Mouse (Mus musculus) right cerebral cortex, postnatal 36 days (tissue): ENCODE results near the gene Atxn2.

Experiments used
- DNase-seq, 2 experiments: peaks; one replicate each; pipeline ENCODE4 v3.0.0; 2022; ENCODE audit warnings: low spot score in 2 of 2, mixed read lengths in 1 of 2

Atxn2 gene

GRCm38 (mm10) chr5:121816611-121817010 lies 105.5 kb downstream of the Atxn2 start:
- no peak for DNase-seq

DNA sequence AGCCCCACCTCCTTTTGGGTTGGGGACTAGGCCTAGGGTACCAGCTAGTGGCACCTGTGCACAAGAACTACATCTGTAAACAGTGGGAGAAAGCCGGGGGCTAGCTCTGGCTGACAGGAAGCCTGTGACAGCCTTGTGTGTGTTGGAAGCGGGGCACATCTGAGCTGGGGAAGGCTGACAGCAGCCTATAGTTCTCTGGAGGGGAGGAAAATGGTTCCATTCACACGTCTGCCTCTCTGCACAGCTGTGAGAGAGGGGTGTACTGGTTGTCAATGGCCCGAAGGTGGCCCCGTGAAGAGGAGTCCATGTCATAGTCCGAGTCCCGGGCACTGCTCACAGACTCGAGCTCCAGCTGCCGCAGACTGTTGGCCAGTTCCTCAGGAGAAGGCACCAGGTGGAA lies 106.4 kb downstream of the Atxn2 start:
- DNase-seq: no peak

GRCm38 (mm10) chr5:121818401-121818800 lies 107.3 kb downstream of the Atxn2 start:
- no peak for DNase-seq

- no peak for DNase-seq
These were observed 107.7 kb downstream of the Atxn2 start for GRCm38 (mm10) chr5:121818862-121819261.

DNA sequence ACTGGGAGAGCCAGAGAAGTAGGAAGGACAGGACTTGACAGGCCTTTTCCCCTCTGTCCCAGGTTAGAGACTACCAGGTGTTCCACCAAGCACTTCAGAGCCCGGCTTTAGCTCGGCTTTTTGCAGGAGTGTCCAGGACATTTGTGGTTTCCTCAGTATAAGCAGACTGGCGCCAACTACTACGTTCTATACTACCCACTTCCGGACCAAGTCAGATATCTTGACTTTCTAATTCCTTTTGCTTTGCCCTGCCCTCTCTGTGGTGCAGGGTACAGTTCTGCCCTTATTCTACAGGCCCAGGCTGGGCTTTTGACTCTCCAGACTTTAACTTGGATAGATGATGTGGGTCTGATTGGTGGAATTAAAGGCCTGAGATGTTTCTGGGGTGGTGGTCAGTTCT lies 108.4 kb downstream of the Atxn2 start:
- DNase-seq: no peak

DNA sequence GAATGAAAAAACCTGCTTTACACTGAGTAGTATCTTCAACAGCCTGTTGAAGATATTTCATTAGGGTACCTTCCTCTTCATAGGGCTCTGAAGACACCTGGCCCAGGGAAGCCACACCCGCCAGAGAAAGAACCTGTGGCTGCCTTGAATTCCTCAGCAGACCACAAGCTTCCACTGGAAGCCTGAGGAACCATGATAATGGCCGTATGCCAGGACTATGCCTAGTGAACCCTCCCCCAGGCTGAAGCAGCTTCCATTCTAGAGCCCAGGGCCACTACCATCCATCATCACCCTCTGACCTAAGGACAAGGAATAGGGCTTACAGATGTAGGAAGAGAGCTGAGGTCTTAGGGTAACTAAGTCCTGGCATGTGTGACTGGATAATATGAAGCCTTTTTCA lies 109.0 kb downstream of the Atxn2 start:
- DNase-seq: no peak

DNA sequence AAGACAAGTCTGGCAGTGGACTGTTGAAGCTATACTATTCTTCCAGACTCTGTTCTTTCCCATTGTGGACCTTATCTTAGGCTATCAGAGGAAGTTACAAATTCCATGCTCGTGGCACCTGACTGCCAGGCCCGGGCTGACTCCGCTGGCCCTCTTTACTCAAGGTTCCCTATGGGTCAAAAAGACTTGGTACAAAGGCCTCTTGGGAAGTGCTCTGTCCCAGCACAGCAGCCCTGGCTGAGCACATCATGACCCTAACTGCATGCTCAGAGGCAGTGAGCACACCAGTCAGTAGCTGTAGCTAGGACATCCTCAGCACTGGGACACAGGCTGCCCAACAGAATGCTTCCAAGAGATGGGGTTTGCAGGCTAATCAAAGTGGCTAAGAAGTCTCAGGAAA lies 109.5 kb downstream of the Atxn2 start:
- DNase-seq: no peak

GRCm38 (mm10) chr5:121821116-121821515 lies 110.0 kb downstream of the Atxn2 start:
- DNase-seq: no peak

DNA sequence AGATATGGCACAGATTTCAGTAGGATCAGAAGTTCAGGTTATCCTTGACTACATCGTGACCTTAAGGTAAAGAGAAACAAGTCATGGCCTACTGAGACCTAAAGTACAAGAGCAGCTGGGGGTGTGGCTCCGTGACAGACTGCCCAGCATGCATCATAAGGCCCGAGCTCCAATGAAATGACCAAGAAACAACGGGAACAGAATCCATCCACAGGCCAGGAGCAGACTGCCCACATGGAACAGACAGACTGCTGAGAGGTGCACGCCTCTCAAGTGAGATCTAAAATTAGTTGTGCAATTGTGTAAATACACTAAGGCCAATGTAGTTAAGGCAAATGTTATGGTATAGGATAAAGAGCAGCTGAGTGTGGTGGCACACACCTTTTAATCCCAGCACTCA lies 110.4 kb downstream of the Atxn2 start:
- DNase-seq: no peak

- DNase-seq: no peak
These were observed 111.8 kb downstream of the Atxn2 start for GRCm38 (mm10) chr5:121822786-121823505.

DNA sequence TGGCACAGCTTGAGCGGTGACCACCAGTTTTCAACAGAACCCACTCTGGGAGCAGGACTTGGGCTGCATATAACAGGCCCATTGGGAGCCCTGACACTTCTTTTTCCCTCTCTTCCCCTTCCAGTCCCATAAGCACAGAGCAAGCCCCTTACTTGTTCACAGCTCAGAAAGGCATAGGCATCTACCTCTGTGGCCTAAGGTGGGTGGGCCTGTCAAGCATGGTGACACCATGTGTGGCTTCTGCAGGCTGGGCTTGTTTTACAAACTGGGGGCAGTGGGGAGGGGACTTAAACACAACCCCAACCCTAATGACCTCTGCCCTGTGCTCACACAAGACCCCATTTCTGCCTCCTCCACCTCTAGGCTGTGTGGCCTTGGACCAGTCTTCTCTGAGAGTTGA lies 112.5 kb downstream of the Atxn2 start:
- DNase-seq: no peak

DNA sequence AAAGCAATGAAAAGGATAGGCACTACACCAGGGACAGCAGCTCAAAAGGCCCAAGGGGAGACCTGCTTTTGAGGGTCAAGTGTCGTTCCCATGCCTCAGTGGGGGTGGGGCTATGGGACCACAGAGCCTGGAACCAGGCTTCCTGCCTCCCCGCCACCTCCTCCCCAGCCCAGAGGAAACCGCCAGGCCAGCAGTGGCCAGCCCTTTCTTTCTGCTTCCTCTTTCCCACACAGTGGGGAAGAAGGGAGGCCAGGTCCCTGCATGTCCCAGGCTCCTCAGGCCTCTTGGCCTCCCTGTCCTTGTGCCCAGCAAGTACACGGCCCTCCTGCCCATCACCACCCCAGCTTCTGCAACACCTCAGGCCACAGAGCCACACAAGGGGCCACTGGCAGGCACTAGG lies 113.0 kb downstream of the Atxn2 start:
- DNase-seq: no peak

DNA sequence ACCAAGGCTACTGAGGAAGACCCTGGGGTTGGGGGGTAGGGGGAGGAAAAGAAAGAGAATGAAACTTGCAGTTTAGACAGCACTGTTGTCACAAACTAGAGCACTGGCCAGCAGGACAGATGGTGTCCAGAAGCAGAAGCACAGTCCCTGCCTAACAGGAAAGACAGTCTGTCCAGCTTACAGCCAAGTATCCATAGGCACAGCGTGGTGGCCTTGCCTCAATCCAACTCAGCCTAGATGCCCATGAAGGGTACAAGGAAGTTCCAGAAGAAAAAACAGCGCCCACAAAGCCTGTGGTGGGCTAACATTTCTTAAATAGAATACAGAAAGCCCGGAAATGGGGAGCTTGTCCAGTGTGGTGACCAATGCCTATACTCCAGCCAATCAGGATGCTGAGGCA lies 114.5 kb downstream of the Atxn2 start:
- DNase-seq: no peak

DNA sequence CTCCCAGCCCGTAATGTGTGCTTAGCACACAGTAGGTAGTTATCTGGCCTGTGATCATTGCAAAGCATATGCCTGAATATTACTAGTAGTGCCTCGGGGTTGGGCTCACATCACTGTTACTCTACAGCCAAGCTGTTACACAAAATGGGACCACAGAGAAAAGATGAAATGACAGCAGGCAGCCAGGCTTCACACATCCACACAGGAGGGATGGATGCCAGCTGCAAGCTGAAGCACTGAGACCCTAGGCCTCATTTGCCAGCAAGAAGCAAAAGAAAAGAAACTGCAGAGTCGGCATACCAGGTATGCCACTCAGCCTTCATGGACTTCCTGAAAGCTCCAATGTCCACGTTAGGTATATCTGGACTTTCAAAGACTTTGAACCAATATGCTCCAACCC lies 116.7 kb downstream of the Atxn2 start:
- DNase-seq: no peak

DNA sequence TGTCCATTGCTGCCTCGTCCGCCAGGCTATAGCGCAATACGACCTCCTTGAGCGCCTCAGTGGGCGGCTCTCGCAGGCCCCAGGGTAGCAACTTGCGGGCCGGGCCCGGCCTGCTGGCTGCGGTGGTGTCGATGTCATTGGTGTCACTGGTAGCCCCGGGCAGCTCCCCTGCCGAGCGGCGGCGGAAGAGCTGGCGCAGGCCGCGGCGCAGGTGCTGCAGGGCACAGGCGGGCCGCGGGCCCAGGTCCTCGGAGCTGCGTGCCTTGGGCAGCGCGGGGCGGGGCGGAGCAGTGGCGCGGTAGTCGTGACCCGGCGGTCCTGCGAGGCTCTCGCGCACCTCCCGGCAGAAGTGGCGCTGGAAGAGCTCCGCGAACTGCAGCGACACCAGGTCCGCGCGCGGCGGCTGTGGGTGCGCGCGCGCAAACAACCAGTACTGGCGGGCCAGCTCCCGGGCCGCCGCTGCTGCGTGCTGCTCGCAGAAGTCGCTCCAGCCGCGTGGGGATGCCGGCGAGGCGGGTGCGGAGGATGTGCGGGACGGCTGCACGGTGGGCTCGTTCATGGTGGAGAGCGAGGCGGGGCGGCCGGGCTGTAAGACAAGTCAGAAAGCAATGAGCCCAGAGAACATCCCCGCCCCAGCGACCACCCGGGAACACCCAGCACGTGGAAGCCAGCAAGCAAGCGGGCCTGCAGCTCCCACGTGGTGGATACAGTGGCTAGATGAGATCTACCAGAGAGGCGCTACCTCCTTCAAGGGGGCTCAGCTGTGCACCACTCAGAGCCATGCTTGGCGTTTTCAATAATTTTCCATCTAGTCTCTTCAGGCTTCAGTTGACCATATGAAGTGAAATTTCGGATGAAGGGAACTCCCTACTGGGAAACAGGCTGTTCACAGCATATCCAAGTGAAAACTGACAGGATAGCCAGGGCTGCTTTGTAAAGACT lies 117.6 kb downstream of the Atxn2 start:
- DNase-seq: no peak

DNA sequence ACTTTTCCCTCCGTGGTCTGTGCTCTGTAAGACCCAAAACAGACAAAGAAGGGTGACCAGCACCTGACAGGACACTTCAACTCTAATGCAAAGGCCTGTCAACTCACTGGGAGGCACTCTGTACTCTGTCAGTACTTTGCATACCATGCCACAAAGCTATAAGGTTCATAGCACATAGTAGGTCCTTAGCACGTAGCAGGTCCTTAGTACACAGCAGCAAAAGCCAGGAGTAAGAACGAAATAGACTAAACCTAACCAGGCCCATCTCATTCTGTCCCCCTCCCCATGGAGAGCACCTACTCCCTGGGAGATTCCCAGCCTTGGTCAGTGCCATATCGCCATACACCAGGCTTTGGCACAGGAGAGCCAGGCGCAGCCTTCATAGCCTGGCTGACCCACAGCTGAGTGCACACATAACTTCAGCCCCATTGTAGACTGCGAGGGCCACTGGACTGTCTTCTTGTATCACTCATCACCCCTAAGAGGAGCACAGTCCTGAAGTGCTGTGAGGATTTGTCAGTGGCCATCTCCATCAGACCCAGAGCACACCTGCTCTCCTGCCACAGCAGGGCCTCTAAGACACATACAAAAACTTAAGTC lies 120.0 kb downstream of the Atxn2 start:
- DNase-seq: no peak

- no peak for DNase-seq
These were observed 121.4 kb downstream of the Atxn2 start for GRCm38 (mm10) chr5:121832376-121833155.

DNA sequence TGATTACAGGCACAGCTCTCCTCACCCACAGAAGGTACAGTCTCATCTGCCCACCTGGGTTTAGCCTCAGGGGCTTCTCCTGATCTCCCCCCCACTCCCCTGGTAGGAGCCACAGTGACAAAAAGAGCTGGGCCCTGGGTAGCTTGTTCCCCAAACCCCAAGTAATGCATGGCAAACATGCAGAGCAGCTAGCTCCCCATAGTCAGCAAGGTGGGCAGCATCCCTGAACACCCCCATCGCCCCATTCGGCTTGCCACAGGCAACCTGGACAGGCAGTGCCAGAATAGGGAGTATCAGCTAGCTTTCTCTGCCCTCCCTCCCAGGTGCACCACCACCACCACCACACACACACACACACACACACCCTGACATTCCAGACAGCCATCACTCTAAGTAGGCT lies 122.0 kb downstream of the Atxn2 start:
- DNase-seq: no peak

DNA sequence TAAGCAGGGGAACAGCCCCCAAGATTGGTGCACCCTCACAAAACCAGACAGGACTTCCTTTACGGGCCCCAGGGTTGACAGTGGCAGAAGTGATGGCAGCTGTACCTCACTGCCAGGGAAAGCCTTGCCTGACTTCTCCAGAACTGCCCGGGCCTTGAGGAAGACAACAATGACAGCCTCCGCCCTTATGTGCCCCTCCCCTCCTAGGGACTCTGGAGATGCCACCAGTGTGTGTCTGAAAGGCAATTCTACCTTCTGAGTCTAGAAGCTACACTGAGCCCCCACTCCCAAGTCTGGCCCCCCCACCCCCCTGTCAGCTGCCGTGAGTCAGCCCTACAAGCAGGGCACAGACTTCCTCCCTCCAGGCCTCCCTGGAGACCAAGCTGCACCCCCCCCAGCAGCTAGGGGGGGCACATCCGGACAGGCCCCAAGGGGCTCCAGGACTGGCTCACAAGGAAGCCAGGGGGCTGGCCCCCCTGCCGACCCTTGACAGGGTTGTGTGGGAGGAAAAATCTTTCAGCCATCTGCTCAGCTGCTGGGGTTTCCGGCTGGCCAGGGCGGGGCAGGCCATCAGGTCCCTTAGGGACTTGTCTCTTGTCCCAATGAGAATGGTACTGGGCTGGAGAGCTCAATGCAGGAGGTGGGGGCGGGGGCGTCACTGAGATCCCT lies 122.6 kb downstream of the Atxn2 start:
- DNase-seq: no peak

- no peak for DNase-seq
These were observed 123.1 kb downstream of the Atxn2 start for GRCm38 (mm10) chr5:121834241-121834606.

DNA sequence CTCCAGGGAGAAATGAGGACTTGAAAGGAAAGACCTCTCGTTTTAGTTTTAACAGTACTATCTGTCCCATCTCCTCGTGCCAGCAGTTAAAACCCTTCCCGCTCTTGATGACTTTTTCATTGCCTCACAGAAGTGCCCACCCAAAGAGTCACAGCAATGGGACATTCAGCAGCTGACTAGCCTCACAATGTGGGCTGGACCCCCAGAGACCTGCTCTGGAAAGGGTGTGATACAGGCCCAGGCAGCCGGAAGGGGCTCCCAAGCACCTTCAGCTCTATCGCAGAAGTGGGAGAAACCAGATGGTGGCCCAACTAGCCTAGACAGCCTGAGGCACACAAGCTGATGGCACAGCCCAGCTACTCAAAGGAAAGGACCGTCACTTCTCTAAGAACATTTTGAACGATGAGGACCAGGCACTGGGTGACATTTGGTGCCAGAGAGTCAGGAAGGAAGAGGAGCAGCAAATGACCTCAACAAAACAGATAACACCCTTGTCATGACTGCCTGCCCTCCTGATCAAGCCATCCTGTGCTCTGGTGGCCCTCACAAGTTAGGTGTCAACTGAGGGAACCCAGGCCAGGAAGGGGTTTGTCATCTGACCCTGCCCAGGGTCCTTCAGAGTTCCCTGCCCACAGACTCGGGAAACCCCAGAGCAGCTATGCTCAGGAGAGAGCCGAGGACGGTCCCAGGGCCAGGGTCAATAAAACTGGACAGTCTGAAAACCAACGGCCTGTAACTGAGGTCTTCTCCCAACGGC lies 124.0 kb downstream of the Atxn2 start:
- DNase-seq: no peak
